Mouse (Mus musculus): Measurements from ENCODE around the gene Ggcx.
A peak's percentile ranks its signal among the peaks of the same experiment; 100 is the strongest.

Ggcx gene

DNA sequence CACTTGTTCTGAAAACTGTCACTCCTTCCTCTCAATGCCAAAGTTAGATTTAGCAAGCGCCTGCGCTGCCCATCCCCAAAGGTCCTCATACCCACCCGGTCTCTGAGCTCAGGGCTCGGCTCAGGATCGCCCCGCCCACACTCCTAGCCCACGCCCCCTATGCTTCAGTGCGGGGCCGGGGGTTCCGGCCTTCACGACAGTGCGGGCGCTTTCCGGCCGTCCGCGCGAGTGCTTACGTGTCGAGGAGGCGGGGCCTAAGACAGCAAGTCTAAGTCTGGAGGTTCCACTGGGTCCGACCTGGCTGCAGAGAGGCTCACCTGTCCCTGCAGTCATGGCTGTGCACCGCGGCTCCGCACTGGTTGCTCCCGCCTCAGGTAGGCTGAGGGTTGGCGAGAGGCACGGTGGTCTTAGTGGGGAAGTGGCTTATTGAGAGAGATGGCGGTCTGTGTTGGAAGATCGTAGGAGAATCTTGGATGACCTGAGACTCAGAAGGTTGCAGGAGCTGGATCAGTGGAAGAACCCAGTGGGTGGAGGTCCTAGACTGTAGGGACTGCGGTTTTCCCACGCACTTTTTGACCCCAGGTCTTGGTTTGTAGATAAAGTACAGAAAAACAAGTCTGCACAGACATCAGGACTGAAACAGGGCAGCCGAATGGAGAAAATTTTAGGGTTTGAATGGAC lies at the start of gene Ggcx:
Gene Ggcx (plus strand): TSS at position 233 of the 681 bp plus-strand sequence.
- peak; percentile 97 for DNase-seq

DNA sequence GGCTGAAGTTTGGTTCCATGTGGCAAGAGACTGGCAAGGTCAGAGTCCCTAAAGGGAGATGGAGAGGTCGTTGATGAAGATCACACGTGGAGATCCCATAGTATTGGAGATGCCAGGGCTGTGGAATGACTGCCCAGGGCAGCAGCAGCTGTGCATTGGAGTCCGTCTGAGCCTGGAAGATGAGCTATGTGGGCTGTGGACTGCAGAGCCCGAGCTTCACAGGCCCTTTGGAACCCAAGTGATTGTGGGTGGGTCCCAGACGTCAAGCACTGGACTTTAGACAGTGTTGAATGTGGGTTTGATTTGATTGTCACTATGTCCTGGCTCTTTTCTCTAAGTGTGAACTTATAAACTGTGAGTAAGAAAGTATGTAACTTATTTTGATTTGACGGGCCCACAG lies 49.1 kb upstream of the Ggcx start:
- no peak for DNase-seq

- no peak for DNase-seq
Measured at GRCm38 (mm10) chr6:72366304-72366703, 47.8 kb upstream of the Ggcx start.

DNA sequence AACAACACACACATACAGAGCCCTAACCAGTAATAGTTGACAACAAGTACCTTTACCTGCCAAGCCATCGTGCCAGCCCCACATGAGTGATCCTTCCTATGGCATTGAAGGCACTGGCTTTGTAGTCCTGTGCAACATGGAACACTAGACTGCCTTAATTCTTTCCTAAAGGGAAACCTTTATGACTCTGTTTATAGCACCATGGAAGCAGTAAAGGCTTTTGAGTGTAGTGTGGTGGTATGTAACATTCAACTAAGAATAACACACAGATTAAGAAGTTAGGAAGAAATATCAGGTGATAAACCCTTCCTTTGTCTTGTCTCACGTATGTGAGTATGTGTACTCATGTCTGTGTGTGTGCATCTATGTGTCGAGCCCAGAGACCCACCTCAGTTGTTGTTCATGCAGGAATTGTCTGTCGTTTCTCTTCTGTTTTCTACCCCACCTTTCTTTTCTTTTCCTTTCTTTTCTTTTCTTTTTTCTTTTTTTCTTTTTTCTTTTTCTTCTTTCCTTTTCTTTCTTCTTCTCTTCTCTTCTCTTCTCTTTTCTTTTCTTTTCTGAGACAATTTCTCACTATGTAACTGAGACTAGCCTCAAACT lies 47.2 kb upstream of the Ggcx start, which contains the start of gene Rnf181:
Gene Rnf181 (minus strand): TSS at position 113 of the 600 bp plus-strand sequence.
- DNase-seq: no peak

DNA sequence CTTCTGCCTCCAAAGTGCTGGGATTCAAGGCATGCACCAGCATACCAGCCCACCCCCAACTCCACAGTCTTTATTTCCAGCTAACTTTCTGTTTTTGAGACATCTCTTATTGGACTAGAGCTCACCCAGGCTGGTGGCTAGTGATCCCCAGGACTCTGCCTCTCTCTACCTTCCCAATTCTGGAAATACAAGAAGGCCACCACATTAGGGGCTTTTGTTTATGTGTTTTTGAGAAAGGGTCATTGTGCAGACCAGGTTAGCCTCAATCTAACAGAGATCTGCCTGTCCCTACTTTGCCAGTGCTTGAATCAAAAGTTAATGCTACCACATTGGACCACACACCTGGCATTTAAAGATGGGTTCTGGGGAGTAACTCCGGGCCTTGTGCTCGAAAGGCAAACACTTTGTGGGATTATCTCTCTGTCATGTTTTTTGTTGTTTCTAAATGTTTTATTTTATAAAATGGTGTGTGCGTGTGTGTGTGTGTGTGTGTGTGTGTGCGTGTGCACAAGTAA lies 46.6 kb upstream of the Ggcx start:
- no peak for DNase-seq

DNA sequence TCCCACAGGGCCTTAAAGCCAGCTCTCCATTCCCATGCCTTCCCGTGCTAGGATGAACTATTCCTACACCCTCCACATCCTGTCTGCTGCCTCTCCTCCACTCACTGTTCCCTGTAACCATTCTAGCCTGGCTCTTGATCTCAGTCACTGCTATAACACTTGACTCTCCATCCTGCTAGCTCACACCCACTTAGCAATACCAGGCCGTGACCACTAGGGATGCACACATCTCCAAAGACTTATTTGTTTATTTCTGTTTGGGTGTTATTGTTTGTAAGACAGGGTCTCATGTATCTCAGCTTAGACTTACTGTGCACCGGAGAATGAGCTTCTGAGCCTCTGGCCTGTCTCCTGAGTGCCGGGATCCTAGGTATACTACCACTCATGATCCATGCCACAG lies 44.6 kb upstream of the Ggcx start:
- DNase-seq: no peak

DNA sequence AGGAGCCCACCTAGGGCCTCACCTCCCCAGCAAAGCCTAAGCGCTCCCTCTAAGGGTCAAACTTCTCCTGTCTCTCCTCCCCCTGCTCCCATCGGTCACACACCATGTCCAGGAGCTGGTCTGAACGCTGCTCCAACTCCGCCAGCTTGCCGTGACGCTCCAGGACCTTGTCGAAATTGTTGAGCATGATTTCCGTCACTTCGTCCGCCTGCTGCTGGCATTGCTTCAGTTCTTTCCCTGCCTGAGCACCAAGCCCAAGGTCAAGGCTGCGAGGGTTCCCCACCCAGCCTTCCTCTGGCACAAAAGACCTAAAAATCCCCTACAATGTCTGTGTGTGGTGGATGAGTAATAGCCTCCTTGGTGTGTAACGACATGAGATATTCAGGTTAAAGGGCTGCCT lies 44.0 kb upstream of the Ggcx start:
- no peak for DNase-seq

GRCm38 (mm10) chr6:72371147-72371546 lies 43.0 kb upstream of the Ggcx start:
- DNase-seq: no peak

- no peak for DNase-seq
Measured at GRCm38 (mm10) chr6:72371571-72371970, 42.5 kb upstream of the Ggcx start.

- DNase-seq: no peak
Measured at GRCm38 (mm10) chr6:72373184-72373583, 40.9 kb upstream of the Ggcx start.

DNA sequence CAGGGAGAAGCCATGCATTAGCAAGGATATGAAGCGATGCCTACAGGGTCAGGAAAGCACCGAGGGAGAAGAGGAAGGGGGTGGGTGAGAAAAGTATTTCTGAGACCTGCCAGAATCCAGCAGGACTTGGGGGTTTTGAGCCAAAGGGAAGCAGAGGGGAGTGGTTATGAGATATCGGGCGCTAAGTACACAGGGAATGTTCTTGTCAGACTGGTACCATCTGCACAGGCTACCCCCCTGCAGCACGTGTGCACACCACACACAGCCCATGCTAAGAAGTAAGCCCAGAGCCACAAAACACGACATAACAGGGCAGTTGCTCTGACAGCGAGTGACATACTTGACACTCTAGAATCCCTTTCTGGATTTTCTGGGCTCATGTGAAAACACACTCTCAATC lies 39.9 kb upstream of the Ggcx start:
- no peak for DNase-seq

DNA sequence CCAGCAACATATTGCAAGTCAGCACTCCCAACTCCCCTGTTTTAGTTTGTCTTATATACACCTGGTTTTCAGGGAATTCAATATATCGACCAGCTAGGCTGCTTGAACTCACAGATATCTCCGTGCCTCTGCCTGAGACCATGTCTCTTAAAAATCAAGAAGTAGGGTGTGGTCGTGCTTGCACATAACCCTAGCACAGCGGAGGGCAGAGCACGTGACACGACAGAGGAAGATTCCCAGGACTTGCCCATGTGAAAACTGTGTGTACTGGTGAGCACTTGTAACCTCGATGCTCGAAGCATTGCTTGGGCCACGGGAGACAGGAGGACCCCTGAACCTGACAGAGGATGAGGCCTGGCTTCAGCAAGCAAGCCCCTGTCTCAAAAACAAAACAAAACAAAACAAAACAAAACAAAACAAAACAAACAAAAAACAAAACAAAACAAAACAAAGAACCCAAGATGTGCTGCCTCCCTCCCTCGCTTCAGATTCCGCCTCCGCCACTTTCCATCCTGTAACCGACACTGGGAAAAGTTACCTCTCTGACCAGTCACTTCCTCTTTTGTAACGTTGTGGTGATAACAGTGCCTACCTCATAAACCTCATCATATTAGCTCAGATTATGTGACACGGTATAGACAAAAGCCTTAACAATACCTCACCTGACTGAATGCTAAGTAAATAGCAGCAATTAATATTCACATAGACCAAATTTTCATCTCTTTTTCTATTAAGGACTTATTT lies 39.1 kb upstream of the Ggcx start:
- peak; percentile 11 for DNase-seq

GRCm38 (mm10) chr6:72378510-72379234 lies 35.4 kb upstream of the Ggcx start:
- DNase-seq: no peak

DNA sequence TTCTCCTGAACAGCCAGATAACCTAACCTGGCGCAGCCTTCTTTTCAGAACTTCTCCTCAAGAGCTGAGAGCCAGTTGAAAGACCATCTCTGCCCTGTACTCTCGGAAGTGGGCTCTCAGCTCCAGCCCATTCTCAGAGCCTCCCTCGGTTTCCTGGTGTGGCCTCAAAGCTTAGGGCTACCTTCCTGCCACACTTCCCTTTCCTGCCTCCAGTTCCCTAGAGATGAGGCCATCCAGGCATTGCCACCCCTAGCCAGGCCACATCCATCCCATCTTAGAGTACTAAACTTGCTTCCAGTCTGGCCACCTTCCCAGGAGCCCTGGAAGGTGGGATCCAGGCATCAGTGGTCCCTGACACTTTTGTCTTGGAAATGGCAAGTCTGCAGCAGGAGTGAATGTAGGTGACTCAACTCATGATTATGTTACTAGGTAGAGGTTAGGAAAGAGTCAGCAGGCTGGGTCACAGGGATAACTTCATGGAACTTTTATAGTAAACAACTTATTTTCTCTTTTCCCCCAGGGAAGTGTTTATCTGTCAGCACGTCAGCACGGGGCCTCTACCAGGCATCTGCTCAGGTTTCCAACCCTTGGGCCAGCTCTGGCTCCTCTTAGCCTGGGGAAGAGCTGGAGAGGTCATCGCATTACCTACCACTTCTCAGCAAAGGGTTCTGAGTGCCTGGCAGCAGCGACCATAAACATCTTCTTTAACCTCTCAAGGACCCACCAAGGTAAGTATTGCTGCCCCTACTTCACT lies 34.6 kb upstream of the Ggcx start:
- peak; percentile 11 for DNase-seq

GRCm38 (mm10) chr6:72380131-72380770 lies 33.9 kb upstream of the Ggcx start, which contains the start of gene Vamp5:
TSS of gene Vamp5 (minus strand) at chr6:72380468.
- peak; percentile 95 for DNase-seq

GRCm38 (mm10) chr6:72382494-72382893 lies 31.6 kb upstream of the Ggcx start:
- no peak for DNase-seq

DNA sequence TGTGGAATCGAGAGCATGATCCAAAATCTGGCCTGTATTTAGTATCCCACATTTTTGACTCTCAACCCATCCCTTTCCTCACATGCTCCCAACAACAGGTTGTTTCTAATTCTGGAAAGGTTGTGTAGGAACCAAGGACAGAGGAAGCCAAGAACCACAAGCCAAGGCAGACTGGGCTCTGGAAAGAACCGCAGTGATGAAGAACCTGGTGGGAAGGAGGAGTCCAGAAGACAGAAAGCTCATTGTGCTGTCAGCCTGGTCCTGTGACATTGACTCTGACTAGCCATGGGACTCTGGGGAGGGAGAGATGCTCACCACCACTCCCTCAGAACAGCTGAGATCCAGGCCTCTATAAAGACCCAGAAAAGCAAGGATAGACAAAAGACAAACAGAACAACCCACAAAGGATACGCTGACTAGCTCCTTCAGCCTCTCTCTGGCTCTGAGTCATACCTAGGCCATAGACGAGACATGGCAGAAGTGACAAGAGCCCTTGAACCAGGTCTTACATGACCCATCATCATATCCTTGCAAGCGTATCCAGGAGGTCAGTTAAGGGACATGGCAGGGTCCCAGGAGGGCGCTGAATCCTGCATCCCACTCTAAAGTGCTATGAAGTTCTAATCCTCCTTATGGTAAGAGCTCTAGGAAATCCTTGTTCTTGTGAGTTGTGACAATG lies 30.8 kb upstream of the Ggcx start:
- DNase-seq: no peak

- no peak for DNase-seq
Measured at GRCm38 (mm10) chr6:72383952-72384351, 30.2 kb upstream of the Ggcx start.

GRCm38 (mm10) chr6:72385258-72385657 lies 28.9 kb upstream of the Ggcx start:
- DNase-seq: no peak

DNA sequence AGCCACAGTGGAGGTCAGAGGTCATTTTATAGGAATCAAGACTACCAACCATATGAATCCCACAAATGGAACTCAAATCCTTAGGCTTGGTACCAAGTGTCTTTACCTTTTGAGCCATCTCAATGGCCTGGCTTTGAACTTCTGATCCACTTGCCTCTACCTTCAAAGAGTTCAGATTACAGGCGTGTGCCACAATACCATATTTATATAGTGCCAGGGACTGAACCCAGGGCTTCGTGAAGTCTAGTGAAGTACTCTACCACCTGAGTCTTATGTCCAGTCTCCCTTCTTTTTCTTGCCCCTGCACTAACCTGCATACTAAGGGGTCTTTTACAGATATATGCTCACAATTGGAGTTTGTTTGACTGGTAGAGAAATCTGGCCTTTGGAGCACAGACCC lies 27.5 kb upstream of the Ggcx start:
- no peak for DNase-seq

DNA sequence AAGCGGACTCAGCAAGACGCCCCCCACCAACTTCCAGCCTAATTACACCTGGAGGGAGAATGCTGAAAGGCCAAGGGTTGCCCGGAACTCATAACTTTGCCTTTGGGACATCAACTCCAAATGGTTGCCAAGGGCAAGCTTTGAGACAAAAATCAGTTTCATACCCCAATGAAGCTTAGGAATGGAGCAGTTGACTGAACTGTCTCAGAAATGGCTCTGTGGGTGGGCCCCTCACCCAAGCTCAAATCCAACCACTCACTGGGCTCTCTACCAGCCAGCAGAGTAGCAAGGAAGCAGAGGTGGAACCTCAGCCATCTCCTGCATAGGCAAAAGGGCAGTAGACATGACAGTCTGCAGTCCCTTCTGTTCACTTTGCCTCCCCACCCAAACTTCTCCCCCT lies 26.3 kb upstream of the Ggcx start:
- no peak for DNase-seq
